Mouse (Mus musculus): ENCODE results near the gene Pwp2.
"Not testable (repeated sequence)": the region's sequence is repeated elsewhere in the genome, so short reads cannot be mapped to it uniquely, and the experiment has no call there.

Pwp2 gene

GRCm38 (mm10) chr10:78184531-78185380 lies at the start of gene Pwp2:
Gene Pwp2 (minus strand): TSS chr10:78185149.
- DNase-seq (ENCODE audit: low spot score): peak; percentile 91

- DNase-seq (ENCODE audit: low spot score): no peak
These were observed 48.8 kb upstream of the Pwp2 start for GRCm38 (mm10) chr10:78233756-78234155.

GRCm38 (mm10) chr10:78233161-78233560 lies 48.2 kb upstream of the Pwp2 start:
- DNase-seq (ENCODE audit: low spot score): no peak

GRCm38 (mm10) chr10:78232301-78232980 lies 47.5 kb upstream of the Pwp2 start:
- no peak for DNase-seq (ENCODE audit: low spot score)

- DNase-seq (ENCODE audit: low spot score): no peak
These were observed 43.6 kb upstream of the Pwp2 start for GRCm38 (mm10) chr10:78228560-78228928.

- DNase-seq (ENCODE audit: low spot score): no peak
These were observed 43.1 kb upstream of the Pwp2 start for GRCm38 (mm10) chr10:78227875-78228559.

GRCm38 (mm10) chr10:78224136-78224535 lies 39.2 kb upstream of the Pwp2 start:
- no peak for DNase-seq (ENCODE audit: low spot score)

GRCm38 (mm10) chr10:78222908-78223307 lies 38.0 kb upstream of the Pwp2 start:
- no peak for DNase-seq (ENCODE audit: low spot score)

GRCm38 (mm10) chr10:78221315-78221714 lies 36.4 kb upstream of the Pwp2 start:
- no peak for DNase-seq (ENCODE audit: low spot score)

GRCm38 (mm10) chr10:78219528-78219927 lies 34.6 kb upstream of the Pwp2 start:
- DNase-seq (ENCODE audit: low spot score): peak; percentile 71

- no peak for DNase-seq (ENCODE audit: low spot score)
These were observed 33.6 kb upstream of the Pwp2 start for GRCm38 (mm10) chr10:78218576-78218975.

- no peak for DNase-seq (ENCODE audit: low spot score)
These were observed 31.6 kb upstream of the Pwp2 start for GRCm38 (mm10) chr10:78216376-78217083.

- DNase-seq (ENCODE audit: low spot score): no peak
These were observed 29.4 kb upstream of the Pwp2 start for GRCm38 (mm10) chr10:78214371-78214770.

- DNase-seq (ENCODE audit: low spot score): no peak
These were observed 26.4 kb upstream of the Pwp2 start for GRCm38 (mm10) chr10:78211311-78211710.

- no peak for DNase-seq (ENCODE audit: low spot score)
These were observed 16.2 kb upstream of the Pwp2 start for GRCm38 (mm10) chr10:78201182-78201581.

GRCm38 (mm10) chr10:78192933-78193332 lies 8.0 kb upstream of the Pwp2 start:
- no peak for DNase-seq (ENCODE audit: low spot score)

GRCm38 (mm10) chr10:78186076-78186475 lies 1.1 kb upstream of the Pwp2 start:
- not testable (repeated sequence) for DNase-seq (ENCODE audit: low spot score)

GRCm38 (mm10) chr10:78185381-78185725 lies 404 bp upstream of the Pwp2 start:
- no peak for DNase-seq (ENCODE audit: low spot score)

GRCm38 (mm10) chr10:78183577-78183976 lies 1.4 kb downstream of the Pwp2 start:
- DNase-seq (ENCODE audit: low spot score): no peak

- no peak for DNase-seq (ENCODE audit: low spot score)
These were observed 2.6 kb downstream of the Pwp2 start for GRCm38 (mm10) chr10:78182321-78182720.

- DNase-seq (ENCODE audit: low spot score): no peak
These were observed 10.5 kb downstream of the Pwp2 start for GRCm38 (mm10) chr10:78174474-78174873.

GRCm38 (mm10) chr10:78171581-78171980 lies 13.4 kb downstream of the Pwp2 start:
- no peak for DNase-seq (ENCODE audit: low spot score)
